Mouse (Mus musculus): ENCODE measurements around the gene Nadsyn1.

Gene Nadsyn1

GRCm38 (mm10) chr7:143822375-143823265 is at the start of gene Nadsyn1, which contains the start of gene Dhcr7:
TSS of gene Nadsyn1 (minus strand) at chr7:143822849.
TSS of gene Dhcr7 (plus strand) at chr7:143823145.
- peak; percentile 99 for DNase-seq

GRCm38 (mm10) chr7:143868874-143869273 is 46.2 kb upstream of the Nadsyn1 start:
- DNase-seq: no peak

DNA sequence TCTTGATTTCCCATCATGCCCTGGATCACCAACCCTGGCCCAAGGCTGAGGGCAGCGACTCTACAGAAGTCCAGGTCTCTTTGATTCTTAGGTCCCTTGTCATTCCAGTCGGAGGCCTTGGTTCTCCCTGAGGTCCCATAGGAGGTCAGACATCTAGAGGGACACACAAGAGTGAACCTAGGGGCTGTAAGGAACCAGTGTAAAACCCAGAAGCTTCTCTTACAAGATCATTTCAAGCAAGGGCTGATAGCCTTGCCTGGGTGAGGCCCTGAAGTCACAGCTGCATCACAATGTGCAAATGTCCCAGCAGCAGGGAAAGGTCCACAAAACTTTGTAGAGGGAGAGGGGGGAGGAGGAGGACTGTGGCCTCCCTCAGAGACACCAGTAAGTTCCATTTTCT is 43.9 kb upstream of the Nadsyn1 start, which contains the start of gene Gm498:
Gm498 (plus strand) TSS at position 301 of the 400 bp plus-strand sequence.
- no peak for DNase-seq

GRCm38 (mm10) chr7:143848768-143849482 is 26.3 kb upstream of the Nadsyn1 start:
- no peak for DNase-seq

- DNase-seq: no peak
These were observed 25.6 kb upstream of the Nadsyn1 start for GRCm38 (mm10) chr7:143848127-143848767.

- DNase-seq: no peak
These were observed 18.7 kb upstream of the Nadsyn1 start for GRCm38 (mm10) chr7:143841301-143841700.

DNA sequence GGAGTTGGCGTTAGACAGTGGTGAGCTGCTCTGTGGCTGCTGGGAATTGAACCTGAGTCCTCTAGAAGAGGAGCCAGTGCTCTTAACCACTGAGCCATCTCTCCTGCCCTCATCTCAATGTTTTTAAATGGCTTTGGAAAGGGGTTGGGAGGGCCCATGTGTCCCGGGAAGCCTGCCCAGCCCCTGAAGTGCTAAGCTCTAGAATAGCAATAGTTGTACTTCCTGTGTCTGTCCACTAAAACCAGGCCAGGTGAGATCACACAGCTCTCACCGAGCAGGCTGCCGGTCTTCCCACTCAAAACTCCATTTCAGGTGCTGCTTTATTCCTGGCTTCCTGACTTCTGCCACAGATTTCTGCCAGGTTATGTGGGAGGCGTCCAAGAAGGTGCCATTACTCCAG is 17.5 kb upstream of the Nadsyn1 start:
- DNase-seq: no peak

GRCm38 (mm10) chr7:143837705-143838358 is 15.2 kb upstream of the Nadsyn1 start:
- DNase-seq: no peak

DNA sequence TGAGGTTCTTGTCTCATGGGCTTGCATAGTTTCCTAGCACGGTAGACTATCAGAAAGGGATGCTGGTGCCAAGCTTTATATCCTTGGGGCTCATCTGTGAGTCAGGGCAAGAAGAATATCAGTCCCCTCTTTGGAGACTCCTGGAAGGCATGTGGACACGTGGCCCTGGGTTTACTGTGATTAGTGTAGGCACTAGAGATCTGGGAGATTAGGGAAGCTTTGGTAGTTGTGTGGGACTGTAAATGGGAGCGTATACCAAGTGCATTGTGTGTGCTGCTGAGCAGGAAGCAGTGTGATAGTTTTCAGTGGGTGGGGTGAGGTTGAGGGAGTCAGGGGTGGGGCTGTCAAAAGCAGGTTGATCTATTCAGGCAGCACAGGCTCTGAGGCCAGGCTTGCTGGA is 12.3 kb upstream of the Nadsyn1 start:
- DNase-seq: no peak

DNA sequence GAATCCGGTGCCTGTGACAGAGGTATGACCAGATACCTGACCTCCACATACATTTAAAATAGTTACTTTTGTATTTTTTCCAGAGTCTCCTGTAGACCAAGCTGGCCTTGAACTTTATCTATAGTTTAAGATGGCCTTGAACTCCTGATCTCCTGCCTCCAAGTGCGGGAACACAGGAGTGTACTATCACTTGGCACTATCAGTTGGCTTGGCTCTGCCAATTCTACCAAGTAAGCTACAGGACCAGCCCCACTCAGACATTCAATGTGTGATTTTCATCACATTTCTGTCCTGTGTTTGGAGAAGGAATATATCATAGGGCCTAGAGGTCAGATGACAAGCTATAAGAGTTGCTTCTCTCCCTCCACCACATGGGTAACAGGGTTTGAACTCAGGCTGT is 11.7 kb upstream of the Nadsyn1 start:
- no peak for DNase-seq

GRCm38 (mm10) chr7:143833581-143834190 is 11.0 kb upstream of the Nadsyn1 start:
- DNase-seq: no peak

DNA sequence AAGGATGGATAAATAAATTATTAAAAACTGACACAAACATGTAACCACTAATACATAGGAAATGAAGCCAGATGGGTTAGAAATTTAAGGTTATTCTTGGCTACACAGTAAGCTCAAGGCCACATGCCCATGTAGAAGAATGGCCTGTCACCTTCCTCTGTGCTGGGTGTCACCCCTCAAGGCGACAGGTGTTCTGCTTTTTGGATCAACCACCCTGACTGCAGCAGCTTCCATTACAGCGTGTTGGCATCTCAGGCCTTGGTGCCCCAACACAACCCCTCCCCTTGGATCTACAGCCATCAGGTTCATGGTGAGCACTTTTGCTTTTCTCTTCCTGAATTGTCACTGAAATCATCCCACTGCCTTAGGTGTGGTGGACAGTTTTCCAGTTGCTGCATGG is 10.0 kb upstream of the Nadsyn1 start:
- no peak for DNase-seq

DNA sequence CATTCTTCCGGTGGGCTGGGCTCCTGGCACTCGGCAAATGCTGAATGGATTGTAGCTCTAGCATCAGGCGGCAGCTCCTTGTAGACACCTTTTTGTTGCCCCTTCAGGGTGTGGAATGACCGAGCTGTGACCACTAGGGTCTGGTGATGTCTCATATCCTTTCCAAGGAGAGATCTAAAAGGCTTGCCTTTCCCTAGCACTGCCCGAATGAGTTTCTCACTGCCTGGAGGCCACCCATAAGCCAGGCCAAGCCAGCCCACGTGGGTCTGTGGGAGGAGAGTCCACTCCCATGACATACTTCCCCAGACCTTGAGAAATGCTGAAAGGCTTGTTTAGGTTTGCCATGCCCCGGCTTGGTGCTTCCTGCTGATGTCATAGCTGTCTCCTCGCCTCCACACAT is 9.5 kb upstream of the Nadsyn1 start:
- no peak for DNase-seq

DNA sequence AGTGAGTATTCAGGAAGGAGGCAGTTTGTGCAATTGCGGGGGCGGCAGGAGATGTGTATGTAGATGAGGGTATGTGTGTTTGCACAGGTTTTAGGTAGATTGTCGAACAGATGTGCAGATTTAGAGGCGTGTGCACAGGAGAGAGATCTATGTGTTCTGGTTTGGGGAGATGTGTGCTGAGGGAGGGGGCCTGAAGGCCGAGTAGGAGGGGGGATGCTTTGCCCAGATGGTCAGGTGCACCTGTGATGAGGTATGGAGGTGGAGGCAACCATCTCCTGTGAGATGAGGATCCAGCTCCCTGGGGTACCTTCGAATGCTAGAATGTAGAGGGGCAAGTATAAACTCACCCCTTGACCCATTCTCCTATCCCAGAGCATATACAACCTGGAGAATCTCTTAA is 7.8 kb upstream of the Nadsyn1 start:
- DNase-seq: no peak

DNA sequence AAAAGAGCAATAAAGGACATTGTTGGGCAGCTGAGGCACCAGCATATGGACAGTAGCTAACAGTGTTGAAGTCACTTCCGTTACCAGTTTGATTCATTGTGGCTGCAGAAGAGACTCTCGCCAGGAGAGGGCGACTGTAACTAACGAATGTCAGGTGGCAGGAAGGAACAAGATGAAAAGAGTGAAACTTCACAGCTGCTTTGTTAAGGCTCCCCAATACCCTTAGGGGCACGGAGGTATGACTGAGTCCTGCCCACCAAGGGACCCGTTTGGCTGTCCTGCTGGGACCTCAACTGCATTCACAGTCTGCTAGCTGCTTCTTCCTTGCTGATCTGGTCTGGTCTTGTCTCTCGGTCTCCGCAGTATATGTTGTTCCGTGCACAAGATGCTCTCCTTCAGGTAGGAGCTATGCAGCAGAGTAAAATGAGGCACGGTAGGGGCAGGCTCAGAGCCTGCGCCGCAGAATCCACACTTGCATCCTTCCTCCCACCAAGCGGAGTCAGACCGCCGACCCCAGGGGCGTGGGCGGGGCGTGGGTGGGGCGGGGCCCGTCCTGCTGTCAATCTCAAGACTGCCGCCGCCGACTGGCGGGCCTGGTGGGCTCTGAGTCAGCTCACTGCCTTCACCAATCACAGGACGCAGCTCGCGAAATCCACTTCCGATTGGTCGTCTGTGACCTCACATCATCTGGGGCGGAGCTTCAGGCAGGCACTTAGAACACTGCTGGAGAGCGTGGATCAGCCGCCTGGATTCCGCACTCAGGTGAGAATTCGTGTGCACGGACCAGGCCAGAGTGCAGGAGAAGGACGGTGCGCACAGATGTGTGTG is 7.1 kb upstream of the Nadsyn1 start:
- DNase-seq: peak; percentile 91 to 93

GRCm38 (mm10) chr7:143826985-143827384 is 4.3 kb upstream of the Nadsyn1 start:
- DNase-seq: no peak

DNA sequence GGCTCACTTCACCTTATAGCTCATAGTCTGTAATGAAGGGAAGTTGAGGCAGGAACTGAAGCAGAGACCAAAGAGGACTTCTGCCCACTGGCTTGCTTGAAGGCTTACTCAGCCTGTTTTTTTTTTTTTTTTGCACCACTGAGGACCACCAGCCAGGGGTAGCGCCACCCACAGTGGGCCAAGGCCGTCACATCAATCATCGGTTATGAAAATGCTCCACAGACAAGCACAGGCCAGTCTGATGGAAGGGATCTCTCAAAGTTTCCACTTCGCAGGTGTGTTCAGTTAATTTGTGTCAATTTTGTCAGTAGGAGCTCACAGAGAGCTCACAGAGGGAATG is 587 bp upstream of the Nadsyn1 start:
- DNase-seq: no peak

GRCm38 (mm10) chr7:143821241-143821640 is 1.4 kb downstream of the Nadsyn1 start:
- DNase-seq: no peak

DNA sequence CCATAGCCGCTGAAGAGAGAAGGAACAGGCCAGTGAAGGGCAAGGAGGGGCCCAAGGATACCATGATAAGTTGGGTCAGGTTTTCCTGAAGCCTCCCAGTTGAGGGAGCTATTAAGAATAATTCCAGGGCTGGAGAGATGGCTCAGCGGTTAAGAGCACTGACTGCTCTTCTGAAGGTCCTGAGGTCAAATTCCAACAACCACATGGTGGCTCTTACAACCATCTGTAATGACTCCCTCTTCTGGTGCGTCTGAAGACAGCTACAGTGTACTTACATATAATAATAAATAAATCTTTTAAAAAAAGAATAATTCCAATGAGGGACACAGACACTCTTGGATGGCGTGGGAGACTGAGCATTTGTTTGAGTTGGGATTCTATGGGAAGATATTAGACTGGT is 3.4 kb downstream of the Nadsyn1 start:
- no peak for DNase-seq

DNA sequence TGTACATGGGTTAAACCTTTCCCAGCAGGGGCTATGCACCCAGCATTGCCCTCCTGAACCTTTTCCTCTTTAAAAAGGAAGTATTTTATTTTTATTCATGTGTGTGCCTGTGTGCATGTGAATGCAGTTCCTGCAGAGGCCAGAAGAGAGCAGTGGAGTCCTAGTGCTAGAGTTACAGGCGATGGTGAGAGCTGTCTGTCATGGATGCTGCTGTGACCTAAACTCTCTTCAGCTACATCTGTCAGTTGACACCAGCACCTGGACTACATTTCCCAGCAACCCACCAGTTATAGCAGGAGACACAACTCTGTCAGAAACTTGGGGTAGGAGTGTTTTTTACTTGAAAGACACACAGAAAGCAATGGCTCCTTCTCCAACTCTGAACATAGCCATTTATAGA is 13.7 kb downstream of the Nadsyn1 start:
- DNase-seq: peak; percentile 28 to 31

GRCm38 (mm10) chr7:143805199-143805624 is 17.4 kb downstream of the Nadsyn1 start:
- no peak for DNase-seq
